Mouse (Mus musculus): ENCODE measurements around the gene Pnmal2.

The Pnmal2 gene

DNA sequence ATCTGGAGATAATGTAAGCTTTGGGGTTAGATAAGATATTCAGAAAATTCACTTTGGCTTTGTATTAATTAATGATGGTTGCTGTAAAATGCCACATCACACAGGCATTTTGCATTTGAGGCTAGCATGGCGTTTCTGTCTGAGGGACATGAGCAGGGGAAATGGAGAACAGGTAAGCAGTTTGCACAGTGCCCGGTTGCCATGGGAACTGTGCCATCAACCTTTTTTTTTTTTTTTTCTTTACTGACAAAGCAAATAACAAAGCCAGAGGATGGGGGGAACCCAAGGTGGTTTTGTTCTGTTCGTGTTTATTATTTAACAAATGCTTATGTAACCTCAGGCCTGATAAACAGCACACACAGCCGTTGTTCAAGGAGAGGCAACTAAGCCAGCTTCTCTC lies 1.6 kb upstream of the Pnmal2 start:
- in situ Hi-C loops (cut with MboI, MseI): no loop called here

DNA sequence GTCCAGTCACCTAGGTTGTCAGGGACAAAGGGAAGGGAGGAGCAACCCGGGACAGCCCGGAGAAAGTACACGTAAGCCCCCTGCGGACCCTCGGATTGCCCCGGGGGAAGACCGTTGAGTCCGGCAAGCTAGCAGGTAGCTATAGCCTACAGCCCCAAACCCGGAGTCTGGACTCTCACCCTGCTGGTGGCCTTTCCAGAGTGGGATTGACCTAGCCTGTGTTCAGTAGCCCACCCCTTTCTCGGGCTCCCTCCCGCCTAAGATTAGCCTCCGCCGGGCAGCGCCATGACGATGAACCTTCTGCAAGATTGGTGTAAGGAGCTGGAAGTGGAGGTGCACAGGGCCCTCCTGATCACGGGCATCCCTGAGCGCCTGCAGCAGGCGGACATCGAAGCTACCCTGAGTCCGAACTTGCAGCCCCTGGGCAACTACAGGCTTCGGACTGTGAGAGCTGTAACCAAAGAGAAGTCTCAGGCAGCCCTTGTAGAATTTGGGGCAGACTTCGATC lies 380 bp downstream of the Pnmal2 start:
- in situ Hi-C loops (cut with MboI, MseI): no loop called here

DNA sequence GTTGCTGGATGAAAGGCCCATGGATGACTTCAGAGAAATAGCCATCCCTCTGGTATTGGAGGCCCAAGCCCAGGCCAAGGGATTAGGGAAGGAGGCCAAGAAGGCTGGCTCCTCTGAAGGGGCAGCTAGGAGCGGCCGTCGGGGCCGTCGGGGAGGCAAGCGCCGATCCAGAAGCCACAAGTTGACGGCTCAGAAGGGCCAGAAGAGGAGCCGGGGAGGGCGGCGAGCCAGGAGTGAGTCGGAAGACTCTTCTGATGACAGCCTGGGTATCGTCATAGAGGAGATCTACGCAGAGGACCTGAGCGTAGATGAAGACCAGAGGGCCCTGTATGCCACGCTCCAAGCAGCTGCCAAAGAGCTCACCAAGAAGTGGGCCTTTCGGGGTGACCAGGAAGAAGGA lies 937 bp downstream of the Pnmal2 start:
- in situ Hi-C loops (cut with MboI, MseI): no loop called here

DNA sequence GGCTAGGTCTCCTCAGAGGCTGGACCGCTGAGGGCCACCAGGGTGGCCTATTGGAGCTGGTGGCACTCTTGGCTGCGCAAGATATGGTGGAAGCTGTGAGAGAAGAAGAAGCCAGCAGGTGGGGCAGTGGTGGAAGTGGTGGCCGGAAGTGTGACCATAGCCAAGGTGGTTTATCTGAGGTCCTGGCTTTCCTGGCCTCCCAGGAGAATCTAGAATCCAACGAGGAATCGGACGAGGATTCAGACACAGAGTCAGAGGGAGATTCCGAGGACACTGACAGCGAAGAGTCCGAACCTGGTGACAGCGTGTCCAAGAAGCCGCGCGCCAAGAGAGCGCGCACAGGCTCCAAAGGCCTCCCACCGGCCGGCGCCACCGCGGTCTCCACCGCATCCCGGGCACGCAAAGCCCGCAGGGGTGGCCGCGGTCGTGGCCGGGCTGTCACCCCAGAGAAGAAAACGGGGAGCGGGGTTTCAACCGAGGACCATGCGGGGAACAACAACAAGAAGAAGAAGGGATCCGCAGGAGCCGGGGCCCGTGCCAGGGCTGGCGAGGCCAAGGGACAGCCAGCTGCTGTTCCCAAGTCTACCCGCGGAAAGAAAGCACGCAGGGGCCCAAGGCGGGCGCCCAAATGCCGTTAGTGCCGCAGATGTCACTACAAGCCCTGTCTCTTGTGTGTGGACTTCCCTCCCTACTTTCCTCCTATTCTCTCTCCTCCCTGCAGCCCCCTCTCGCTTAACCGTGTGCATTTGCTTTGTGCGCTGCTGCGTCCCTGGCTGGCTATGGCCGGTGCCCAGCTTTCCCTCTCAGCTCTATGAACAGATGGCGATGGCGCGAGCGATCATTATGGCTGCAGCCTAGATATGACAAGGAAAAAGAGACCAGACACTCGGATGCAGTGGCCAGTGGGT lies 2.2 kb downstream of the Pnmal2 start:
- in situ Hi-C loops (cut with MboI, MseI): no loop called here

DNA sequence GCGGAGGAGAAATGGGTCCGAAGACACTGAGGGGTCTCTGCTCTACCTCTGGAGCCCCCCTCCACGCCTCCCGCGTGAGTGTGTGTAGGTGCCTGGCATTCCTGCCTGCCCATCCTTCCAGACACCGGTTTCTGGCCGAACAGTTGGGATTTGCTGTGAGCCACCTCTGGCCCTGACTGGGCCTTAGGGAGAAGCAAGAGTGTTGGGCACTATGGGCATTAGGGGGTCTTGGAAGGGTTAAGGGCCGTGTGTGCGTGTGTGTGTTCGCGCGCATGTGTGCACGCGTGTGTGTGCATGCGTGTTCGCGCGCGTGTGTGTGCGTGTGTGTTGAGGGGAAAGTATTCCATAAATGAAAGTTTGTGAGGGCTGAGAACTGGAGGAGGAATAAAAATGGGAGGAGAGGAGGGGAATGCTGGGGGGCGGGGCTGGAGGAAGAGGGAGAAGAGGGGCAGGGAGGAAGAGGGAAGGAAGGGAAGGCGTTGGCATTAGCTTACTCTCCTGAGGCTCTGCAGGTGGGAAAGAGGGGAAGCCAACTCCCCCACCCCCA lies 2.9 kb downstream of the Pnmal2 start:
- in situ Hi-C loops (cut with MboI, MseI): no loop called here

DNA sequence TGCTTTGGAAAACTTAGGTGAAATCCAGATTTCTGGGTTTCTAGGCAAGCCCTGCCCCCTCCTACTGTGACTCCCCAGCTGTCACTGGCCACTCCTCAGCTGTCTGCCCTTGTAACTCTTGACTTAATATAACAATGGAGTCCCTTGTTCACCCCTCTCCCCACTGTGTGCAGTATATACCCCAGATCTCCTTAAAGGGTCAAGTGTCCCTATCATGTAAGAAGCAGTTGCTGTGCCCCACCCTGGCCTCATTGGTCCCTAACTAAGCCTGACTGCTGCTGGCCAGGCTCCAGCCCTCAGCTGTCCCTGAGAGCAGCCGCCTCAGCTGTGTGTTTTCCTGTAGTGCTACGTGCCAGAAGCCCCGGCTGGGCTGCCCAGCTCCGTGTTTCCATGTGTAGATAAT lies 3.5 kb downstream of the Pnmal2 start:
- in situ Hi-C loops (cut with MboI, MseI): no loop called here

DNA sequence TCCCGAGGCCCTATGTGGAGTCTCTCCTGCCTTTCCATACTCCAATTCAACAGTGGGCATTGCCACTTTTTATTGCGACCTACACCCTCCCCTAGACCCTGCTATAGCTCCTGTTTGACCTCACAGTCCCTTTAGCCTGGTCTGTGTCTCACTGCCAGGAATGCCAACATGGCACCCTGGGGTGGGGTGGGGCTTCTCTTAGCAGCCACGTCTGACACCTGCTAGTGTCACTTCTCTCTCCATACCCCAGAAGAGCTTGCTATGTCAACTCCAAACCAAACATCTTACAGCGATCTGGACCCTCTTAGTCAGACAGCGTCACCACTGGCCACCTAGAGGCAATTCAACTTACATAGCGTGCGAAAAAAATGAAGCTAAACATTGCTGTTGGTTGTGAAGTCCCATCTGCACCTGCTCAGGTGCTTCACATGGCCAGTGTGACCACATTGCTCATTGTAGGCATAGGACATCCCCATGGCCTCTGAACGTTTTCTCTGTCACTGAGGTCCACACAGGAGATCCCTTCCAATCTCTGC lies 4.5 kb downstream of the Pnmal2 start:
- in situ Hi-C loops (cut with MboI, MseI): no loop called here

DNA sequence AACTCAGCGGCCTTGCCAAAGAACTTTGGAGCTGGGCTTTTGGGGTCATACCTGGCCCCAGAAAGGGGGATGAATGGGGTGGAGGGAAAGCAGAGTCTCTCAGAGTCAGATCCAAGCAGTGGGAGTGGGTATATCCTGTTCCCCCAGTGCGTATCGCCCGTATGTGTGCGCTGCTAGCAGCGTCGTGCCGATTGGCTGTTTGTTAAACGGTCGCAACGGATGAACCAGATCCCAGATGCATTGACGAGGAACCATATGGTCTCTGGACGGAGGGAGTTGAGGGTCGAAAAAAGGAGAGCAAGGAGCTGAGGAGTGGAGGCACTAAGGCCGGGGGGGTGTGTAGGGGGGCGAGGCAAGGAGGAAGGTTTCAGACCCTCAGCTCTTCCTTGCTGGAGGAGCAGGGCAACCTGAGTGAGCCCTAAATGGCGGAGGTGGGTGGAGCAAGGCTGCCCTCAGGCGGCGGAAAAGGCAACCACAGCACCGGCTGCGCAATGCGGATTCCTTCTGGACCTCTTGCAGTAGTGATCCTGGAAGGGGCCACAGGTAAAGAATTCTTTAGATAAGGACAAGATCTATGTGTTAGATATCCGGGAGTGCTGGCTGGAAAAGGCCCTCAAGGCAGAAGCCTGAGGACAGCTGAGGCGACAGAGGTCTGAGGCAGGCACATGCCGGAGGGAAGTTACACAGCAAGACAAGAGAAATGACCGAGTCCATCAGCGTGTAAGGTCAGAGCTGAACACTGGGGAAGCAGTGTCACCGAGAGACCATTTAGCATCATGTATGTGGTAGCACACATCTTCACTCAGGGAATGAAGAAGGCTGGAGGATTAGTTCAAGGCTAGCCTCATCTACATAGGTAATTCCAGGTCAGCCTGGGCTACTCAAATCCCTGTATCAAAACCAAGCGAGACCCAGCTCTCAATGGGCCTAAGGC lies 5.7 kb downstream of the Pnmal2 start:
- in situ Hi-C loops (cut with MboI, MseI): loop anchor here (5.0 kb wide), 1 partner anchor 47 kb away; no protein-coding TSS in a partner anchor

DNA sequence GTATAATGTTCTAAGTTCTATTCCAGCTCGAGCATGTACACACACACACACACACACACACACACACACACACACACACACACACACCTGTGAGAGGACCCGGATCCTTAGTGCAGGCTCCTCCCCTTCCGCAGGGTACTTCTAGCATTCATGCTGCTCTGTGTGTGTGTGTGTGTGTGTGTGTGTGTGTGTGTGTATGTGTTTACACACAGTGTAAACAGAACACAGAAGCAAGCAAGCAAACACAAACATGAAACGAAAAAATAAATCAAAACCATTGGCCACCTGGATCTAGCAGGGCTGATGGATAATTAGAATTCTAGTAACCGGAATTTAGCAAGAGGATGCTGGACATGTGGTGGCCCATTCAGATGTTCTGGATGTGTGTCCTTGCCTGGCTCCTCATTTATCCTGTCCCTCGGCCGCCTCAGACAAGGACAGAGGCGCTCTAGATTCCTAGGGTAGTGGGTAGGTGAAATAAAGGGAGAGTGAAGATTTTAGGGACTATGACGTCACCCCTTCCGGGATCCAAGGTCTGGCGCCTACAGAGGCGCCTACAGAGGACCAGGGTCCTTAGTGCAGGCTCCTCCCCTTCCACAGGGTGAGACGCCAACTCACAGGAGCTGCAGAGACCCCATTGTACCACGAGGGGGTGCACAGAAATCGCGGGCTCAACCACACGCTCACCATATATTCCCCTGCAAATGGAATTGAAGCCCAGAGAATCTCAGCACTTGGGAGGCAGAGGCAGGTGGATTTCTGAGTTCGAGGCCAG lies 6.6 kb downstream of the Pnmal2 start:
- in situ Hi-C loops (cut with MboI, MseI): loop anchor here (5.0 kb wide), 1 partner anchor 46 kb away; no protein-coding TSS in a partner anchor

DNA sequence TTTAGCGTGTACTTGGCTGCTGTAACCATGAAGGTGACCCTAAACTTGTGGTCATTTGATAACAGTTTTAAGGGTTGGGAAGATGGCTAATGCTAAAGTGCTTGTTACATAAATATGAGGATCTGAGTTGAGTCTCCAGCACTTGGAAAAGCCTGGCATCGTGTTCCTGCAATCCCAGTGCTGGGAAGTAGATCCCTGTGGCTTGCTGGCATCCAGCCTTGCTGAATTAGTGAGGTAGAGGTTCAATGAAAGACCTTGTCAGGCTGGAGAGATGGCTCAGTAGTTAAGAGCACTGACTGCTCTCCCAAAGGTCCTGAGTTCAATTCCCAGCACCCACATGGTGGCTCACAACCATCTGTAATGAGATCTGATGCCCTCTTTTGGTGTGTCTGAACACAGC lies 9.3 kb downstream of the Pnmal2 start:
- in situ Hi-C loops (cut with MboI, MseI): loop anchor here (5.0 kb wide), 1 partner anchor 44 kb away; no protein-coding TSS in a partner anchor

DNA sequence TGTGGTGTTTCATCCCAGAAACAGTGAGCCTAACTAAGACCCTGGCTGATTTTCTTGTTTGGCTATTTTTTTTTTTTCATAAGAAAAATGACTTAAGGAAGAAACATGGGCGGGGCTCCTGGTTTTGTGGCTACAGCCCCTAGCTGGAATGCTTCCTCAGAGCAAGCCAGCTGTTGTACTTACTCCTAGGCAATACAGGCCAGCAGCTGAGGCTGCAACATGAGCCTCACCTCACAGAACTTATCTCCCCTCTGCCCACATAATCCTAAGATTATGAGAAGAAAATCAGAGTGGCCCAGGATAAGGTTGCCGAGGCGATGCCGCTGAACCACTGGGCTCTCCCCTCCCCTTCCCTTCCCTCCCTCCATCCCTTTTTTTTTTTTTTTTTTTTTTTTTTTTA lies 11.2 kb downstream of the Pnmal2 start:
- in situ Hi-C loops (cut with MboI, MseI): no loop called here

DNA sequence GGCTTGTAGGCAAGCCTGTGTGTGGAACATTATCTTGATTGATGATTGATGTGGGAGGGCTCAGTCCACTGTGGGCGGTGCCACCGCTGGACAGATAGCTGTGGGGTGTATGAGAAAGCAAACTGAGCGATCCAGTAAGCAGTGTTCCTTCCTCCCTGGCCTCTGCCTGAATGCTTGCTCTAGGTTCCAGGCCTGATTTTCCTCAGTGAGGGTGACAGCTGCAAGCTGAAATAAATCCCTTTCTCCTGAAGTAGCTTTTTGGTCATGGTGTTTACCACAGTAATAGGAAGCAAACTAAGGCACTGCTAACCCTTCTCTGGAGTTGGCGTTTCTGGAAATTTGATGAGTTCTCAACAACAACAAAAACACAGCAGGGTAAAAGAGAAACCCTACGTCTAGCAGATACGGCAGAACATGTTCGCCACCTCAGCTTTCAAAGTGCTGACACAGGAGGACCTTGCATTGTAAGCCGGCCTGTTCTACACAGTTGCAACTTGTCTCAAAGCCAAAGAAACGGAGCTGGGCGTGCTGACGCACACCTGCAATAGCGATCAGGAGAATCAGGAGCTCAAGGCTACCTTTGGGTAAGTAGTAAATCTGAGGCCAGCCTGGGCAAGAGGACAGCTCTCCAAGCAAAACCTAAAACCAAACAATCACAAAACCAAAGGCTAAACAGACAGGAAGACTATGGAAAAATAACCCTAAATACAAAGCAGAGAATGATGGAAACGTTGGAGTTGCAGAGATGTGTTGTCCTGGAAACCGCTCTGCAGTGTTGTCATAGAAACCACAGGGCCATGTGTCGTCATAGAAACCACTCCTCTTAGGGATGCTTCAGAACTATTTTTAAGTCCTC lies 12.2 kb downstream of the Pnmal2 start:
- in situ Hi-C loops (cut with MboI, MseI): no loop called here

DNA sequence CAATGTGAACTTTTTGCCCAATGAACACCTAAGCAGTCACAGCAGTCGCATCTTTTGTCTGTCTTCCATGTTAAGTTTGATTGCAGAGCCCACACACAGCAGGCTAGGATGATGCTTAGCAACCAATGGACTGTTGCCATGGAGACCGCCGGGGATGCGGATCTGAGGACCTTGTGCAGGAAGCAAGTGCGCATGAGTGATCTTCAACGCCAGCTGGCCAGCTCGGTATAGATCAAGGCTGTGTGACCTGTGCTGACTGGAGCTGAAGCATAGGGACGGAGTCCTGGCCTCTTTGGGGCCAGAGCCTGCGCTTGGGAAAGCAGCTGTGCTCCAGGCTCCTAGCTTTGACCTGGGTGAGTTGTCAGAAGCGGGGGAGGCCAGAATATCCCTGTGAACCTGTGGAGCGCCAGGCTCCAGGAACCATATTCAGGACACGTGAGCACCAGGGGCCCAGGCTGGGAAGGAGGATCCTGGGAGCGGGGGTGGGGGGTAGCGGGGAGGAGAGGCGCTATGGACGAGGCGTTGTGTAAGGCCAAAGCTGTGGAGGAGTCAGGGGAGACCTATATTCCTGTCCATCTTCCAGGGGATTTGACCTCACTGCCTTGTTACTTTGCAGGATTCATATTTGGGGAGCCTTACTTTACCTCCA lies 15.2 kb downstream of the Pnmal2 start, which contains the start of gene Pnmal1:
TSS of gene Pnmal1 (plus strand) at position 141 of the 649 bp plus-strand sequence.
- in situ Hi-C loops (cut with MboI, MseI): no loop called here

DNA sequence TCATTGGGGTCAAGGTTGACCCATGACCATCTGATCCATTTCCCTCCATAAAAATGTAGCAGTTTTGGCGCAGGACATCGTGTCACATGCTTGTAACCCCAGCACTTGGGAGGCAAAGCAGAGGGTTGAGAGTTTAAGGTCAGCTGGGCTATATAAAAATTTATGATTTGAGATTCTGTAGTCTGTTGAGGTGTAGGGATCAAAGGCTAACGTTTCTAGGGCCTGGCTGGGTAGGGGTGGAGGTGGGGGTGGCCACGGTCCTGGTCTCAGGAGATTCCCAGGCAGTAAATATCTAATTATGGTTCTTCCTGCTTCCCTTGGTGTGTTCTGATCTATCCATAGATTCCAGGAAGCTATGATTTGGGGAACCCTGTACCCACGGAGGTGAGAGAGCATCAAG lies 17.2 kb downstream of the Pnmal2 start:
- in situ Hi-C loops (cut with MboI, MseI): no loop called here

DNA sequence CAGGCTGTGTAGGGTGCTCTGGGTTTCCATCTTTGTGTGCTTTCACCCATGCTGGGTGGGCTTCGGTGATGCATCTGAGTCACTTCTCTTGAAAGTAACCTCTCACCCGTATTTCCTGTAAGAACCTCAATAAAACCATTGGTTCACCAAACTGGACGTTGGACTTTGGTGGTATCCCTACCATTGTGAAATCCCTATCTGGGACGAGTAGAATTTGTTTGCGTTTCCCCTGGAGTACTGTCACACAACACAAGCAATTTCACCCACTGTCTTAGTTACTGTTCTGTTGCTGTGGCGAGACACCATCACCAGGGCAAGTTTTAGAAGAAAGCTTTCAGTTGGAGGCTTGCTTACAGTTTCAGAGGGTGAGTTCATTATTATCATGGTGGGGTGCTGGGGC lies 23.9 kb downstream of the Pnmal2 start:
- in situ Hi-C loops (cut with MboI, MseI): no loop called here

DNA sequence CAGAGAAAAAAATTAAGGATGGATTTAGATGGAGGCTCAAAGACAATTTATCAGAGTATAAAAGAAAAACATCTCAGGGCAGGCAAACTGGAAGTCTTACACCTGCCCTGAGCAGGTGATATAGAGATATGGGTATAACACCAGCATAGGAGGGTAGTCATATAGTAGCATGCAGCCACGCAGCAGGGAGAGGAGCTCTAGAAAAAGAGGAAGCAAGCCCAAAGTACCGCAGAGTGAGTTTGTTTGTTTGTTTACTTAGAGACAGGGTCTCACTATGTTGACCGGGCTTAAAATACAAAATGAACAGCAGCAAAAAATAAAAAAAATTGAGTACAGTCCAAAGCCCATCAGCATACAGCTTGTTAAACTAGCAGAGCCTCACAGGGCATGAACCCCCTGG lies 26.7 kb downstream of the Pnmal2 start:
- in situ Hi-C loops (cut with MboI, MseI): no loop called here

DNA sequence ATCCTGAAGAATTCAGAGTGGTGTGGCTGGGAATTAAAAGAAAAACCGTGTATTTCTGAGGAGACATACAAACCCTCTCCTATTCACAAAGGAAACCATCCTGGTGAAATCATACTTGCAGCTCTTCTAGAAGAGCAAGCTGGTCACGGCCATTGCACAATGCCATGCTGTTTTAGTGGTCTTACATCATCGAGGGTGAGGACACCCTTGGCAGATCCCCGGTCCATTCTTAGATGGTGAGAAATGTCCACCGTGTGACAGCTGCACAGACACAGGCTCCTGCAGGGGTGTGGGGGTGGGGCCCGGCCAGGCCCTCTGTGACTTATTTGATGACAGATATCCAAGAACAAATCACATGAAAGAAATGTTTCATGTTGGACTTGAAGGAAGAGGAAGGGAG lies 29.5 kb downstream of the Pnmal2 start:
- in situ Hi-C loops (cut with MboI, MseI): no loop called here

DNA sequence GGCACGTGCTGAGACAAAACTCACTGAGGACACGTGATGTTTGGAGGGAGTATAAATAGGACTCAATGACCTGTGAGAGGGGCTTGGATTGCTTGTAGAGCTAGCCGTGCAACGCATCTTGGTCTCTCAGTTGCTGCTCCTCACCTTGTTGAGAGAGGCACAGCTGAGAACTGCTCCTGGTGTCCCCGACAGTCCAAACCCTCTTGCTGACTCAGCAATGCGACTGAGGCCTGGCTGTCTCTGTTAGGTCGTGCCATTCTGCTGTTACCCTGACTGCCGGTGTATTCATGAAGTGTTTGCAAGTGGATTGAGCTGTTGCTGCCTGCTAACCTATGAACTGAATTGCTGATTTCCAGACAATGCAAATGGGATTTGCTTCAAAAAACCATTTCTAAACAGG lies 31.8 kb downstream of the Pnmal2 start:
- in situ Hi-C loops (cut with MboI, MseI): no loop called here

DNA sequence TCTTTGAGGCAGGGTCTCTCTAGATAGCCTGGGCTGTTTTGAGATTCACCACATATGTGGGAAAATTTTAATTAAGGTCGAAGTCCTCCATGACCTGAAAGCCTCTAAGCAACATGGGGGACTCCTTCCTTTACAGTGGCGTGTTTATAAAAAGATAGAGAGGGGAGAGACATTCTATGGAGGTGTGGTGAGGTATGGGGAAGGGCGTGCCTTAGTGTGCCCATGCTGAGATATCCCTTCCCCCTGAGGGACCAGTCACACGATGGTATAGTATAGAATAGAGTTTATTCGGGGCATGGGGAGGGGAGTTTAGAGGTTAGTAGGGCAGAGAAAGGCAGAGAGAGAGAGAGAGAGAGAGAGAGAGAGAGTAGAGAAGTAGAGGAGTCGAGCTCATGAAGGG lies 33.7 kb downstream of the Pnmal2 start:
- in situ Hi-C loops (cut with MboI, MseI): no loop called here
